Mouse (Mus musculus) testis, postnatal 10 days (tissue): Measurements from ENCODE around the gene Oxsr1.
"Not testable (repeated sequence)": the region's sequence is repeated elsewhere in the genome, so short reads cannot be mapped to it uniquely, and the experiment has no call there.

Experiments used
- DNase-seq: peaks from one replicate; pipeline ENCODE4 v3.0.0; 2021; ENCODE audit warnings: low spot score

Oxsr1 gene

DNA sequence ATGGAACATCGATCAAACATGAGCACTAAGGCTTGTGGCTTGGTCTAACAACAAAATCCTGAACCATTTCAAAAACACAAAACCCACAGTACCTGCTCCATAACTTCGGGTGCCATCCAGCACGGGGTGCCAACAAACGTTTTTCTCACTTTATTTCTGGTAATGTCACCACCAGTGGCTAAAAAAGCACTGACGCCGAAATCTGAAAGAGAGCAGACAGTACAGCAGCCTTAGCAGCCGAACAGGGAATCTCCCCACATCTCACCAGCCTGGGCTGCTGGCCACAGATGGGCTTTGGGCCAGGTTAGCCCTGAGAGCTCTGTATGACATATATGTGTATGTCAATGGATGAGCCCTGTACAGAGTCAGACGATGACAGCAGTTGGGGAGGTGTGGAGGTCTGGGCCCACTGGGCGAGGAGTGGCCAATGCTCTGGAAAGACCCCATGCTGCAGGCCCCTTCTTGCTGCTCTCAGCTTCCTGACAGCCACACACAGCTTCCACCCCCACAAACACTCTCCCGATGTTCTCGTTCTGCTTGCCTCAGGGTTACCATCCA lies 53.6 kb downstream of the Oxsr1 start:
- DNase-seq, result no peak

- no peak for DNase-seq
Measured at GRCm38 (mm10) chr9:119268120-119268519, 54.1 kb downstream of the Oxsr1 start.

GRCm38 (mm10) chr9:119266121-119266395 lies 56.2 kb downstream of the Oxsr1 start:
- not testable (repeated sequence) for DNase-seq

- DNase-seq, result not testable (repeated sequence)
Measured at GRCm38 (mm10) chr9:119265373-119266120, 56.7 kb downstream of the Oxsr1 start.

DNA sequence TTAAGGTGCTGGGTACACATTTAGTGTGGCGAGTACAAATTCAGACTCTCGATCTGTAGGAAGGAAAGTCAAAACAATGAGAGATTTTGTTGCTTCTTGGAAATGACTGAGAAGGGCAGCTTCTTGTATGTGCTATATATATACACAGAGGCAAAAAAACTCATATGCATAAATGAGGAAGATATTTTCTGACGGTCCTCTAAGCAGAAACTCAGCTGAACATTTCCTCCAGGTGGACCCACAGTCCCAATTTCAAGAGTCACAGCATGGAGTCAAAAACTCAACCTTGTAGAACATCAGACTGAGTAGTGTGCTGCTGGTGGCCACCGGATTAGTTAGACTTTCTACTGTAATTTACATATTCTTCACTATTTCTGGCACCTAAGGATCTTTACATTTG lies 59.2 kb downstream of the Oxsr1 start:
- no peak for DNase-seq

DNA sequence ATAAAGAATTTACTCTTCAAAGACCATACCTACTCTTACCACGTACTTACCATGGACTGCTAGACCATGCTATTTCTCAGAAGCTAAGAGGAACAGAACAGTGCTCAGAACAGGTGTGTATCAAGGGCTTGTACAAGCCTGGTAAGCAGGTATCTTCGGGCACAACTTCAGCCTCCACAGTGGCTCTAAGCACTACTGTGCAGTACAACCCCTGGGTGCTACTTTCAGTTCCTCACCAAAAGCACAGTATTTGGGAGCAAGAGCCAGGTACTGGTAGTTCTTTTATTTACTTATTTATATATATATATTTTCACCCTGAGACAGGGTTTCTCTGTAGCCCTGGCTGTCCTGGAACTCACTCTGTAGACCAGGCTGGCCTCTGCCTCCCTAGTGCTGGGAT lies 61.4 kb downstream of the Oxsr1 start:
- DNase-seq, result no peak

GRCm38 (mm10) chr9:119258785-119259184 lies 63.4 kb downstream of the Oxsr1 start:
- no peak for DNase-seq

DNA sequence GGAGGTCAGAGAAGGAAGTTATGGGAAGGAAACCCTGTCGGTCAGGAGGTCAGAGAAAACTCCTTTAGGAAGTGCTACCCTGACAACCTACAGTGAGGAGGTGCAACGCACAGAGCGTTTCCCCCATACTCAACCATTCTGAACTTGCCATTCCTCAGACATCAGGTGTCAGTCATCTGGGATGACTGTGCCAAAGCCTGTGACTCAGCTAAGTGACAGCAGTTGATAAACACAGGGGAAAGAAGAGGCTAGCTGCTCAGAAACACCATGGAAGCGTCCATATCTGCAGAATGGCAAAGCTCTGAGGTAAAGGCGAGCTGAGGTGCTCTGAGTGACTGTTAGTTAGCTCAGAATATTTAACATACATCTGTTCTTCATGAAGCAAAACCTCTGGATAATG lies 64.1 kb downstream of the Oxsr1 start:
- no peak for DNase-seq

DNA sequence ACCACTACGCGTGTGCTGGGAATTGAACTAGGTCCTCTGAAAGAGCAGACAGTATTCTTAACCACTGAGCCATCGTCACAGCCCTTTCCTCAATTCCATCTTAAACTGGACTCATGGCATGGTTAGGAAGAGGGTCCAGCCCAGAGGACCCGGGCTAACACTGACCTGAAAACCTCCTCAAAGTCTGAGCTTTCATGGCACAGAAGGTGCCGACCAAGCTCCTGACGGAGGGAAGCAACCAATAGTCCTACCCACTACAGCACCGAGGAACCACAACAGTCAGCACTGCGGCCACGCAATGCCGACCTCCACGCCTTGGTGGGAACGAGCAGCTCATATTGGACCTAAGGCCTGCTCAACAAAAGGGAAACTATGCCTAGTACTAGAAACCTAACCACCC lies 66.1 kb downstream of the Oxsr1 start:
- DNase-seq, result no peak

DNA sequence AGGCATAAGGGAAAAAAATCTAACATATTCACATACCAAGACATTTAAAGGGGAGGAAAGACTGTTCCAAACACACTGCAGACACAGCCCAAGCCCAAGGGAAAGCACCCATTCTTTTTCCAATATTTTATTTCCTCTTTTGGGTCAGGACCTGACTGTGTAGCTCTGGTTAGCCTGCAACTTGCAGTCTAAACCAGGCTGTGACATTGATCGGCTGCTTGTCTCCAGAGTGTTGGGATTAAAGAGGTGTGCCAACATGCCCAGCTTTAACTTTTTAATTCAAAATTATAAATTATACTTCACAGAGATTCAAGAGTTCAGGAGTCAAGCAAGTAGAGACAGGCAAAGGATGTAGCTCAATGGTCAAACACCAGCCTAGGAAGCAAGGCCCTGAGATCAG lies 67.1 kb downstream of the Oxsr1 start:
- no peak for DNase-seq

GRCm38 (mm10) chr9:119254187-119254586 lies 68.0 kb downstream of the Oxsr1 start:
- DNase-seq, result no peak

GRCm38 (mm10) chr9:119247996-119248395 lies 74.2 kb downstream of the Oxsr1 start:
- DNase-seq, result no peak

DNA sequence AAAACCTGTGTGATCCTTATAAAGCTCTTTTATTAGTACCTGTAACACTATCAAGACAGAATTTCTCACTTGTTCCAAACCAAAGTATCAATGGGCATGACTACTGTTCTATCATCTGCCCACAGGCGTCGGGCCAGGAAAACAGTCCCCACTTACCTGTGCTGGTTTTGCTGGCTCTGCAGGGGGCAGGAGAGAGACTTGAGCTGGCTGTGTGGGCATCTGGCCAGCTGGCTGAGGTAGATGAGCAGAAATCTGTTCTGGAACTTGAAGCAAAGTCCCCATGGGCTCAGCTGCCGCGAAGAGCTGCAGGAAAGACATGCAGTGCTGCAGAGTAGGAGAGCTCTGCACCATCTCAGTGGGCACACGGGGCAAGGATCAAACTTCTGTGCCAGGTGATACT lies 75.4 kb downstream of the Oxsr1 start:
- peak; percentile 60 for DNase-seq

DNA sequence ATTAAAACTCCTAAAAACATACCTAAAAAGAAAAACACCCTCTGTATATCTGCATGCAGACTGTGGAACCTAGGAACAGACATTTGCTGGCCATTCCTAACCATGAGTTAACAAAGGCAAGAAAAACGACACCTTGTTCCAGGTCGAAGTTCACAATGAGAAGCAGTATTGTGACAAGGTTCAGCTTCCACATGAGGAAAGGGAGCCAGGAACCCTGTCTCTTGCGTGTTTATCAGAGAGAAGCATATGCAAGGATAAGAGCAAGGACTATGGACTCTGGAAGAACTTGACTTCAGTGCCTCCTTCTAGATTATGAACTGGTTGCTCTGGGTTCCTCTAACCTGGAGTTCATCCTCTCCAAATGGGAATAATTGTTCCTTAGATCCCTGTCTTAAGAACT lies 78.2 kb downstream of the Oxsr1 start:
- DNase-seq, result no peak

GRCm38 (mm10) chr9:119241169-119241865 lies 80.9 kb downstream of the Oxsr1 start:
- DNase-seq, result no peak

- DNase-seq, result no peak
Measured at GRCm38 (mm10) chr9:119240286-119240997, 81.8 kb downstream of the Oxsr1 start.

GRCm38 (mm10) chr9:119239274-119239673 lies 83.0 kb downstream of the Oxsr1 start:
- no peak for DNase-seq

DNA sequence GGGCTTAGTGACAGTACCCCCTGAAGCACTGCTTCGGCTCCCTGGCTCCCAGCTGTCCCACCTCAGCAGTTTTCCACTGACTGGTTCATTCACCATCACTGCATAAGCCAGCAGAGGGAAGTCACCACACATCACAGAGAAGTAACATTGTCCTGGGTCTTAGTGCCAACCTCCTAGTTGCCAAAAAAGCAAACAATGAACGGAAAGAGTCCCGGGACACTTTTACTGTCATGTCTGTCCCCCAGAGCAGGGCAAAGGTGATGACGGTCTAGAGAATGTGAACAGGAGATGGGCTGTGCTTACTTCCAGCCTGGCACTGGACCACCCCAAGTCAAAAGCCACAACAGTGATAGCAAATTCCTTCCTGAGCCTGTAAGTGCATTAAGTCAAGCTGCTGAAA lies 83.4 kb downstream of the Oxsr1 start:
- DNase-seq, result no peak

GRCm38 (mm10) chr9:119231552-119231951 lies 90.7 kb downstream of the Oxsr1 start:
- DNase-seq, result no peak

- no peak for DNase-seq
Measured at GRCm38 (mm10) chr9:119230829-119231228, 91.4 kb downstream of the Oxsr1 start.

DNA sequence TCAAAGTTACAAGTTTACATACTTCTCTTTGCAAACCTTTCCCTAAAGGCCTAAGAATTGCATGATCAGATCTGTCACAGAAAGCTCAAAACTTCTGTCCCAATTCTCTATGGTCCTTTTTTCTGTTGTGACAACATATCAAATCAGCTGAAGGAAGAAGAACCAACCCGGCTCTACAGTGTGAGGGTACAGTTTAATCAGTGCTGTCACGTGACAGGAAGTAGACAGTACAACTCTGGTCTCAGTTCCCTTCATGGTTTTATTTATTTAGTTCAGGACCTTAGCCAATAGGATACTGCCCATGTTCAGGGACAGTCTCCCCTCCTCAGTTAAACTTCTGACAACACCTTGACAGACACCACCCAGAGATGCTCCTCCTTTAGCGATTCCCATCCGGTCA lies 102.0 kb downstream of the Oxsr1 start:
- DNase-seq, result no peak

DNA sequence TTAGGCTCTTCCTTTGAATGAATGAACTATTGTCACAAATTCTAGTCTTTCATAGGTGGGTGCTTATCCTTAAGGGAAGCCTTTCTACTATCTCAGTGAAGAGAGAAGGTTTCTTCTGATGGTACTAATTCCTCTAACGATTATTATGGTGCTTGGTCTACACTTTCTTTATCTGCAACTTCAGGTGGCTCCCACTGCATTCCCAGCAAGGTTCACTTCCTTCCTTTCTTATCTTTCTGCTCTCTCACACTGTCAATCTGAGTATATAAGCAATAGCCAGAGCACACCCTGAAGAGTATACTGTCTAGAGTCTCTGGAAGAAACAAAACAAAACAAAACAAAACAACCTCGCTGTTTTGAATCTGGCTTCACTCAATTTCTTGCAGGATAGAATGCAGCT lies 102.6 kb downstream of the Oxsr1 start:
- DNase-seq, result no peak

DNA sequence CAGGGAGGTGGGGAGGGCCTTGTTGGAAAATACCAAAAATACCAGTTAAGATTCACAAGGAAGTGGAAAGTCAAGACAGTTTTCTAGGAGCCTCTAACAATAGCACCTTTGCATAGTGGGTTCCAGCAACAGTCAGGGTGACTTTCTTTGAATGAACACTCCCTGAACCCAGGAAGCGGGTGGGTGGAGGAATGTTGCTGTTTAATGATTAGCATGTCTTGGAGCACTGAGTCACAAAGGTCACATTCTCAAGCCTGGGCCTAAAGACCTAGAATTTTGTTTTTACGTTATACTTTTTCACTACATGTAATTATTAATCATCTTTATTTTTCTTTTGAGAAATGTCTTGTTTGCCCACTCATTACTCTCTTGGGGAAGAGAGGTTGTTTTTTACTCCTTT lies 106.9 kb downstream of the Oxsr1 start:
- DNase-seq, result not testable (repeated sequence)
